Mouse (Mus musculus): Measurements from ENCODE around the gene Slc39a9. TPM values are rescaled to one million over a fixed set of nuclear protein-coding genes. Genes with fewer than 3 reads are reported as not detected.

Slc39a9 gene
- polyA plus RNA-seq, 1 experiment from 2014 or later: 10.7 TPM

GRCm38 (mm10) chr12:80662322-80662721 is 18.6 kb downstream of the Slc39a9 start:
- Histone ChIP-seq H3K9me3 (ENCODE audit: low read length) (no peaks in the 10 kb centered on the region), H3K4me3 (ENCODE audit: low read depth, low read length) (no peak overlapping the region), H3K4me2 (ENCODE audit: low read depth, low read length) (no peak overlapping the region), H3K36me3 (replicated peaks; ENCODE audit: insufficient read depth, low read length) (peaks cover 16% of the 10 kb centered on the region), H3K9ac (replicated peaks) (no peak overlapping the region), H3K27me3 (ENCODE audit: insufficient read depth, low read length) (no peaks in the 10 kb centered on the region), H3K27ac (ENCODE audit: low read depth) (no peak overlapping the region), H3K4me1 (ENCODE audit: insufficient read depth) (peaks cover 25% of the 10 kb centered on the region)
- ATAC-seq (no peak), DNase-seq (no peak)
- TF ChIP-seq EP300 (IDR thresholded peaks at IDR 0.05; ENCODE audit: low read depth) (no peak), CTCF (IDR thresholded peaks at IDR 0.05; ENCODE audit: low read depth) (no peak)
- WGBS (ENCODE audit: insufficient replicate concordance): 86% methylated on average over 10 of the region's 10 CpGs

DNA sequence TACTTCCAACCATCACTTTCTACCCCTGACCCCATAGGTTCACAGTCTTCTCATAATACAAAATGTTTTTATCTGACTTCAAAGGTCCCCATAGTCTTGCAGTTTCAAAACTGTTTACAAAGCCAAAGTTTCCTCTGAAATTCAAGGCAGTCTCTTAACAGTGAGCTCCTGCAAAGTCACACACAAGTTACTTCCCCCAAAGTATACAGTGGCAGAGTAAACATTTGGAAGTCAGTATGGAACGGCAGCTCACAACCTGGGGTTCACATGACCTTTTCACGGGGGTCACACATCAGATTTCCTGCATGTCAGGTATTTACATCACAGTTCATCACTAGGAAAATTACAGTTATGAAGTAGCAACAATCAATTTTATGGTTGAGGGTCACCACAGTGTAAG is 20.3 kb downstream of the Slc39a9 start:
- ATAC-seq (peak; percentile 40; the same call in 1 of the 2 replicates), DNase-seq (no peak)
- Histone ChIP-seq H3K4me3 (ENCODE audit: low read depth, low read length) (no peak overlapping the region), H3K27ac (ENCODE audit: low read depth) (peak overlapping the region; percentile 29), H3K9me3 (ENCODE audit: low read length) (no peaks in the 10 kb centered on the region), H3K36me3 (replicated peaks; ENCODE audit: insufficient read depth, low read length) (peaks cover 22% of the 10 kb centered on the region), H3K27me3 (ENCODE audit: insufficient read depth, low read length) (no peaks in the 10 kb centered on the region), H3K9ac (replicated peaks) (no peak overlapping the region), H3K4me2 (ENCODE audit: low read depth, low read length) (no peak overlapping the region), H3K4me1 (ENCODE audit: insufficient read depth) (peaks cover 20% of the 10 kb centered on the region)
- WGBS (ENCODE audit: insufficient replicate concordance): 59% methylated on average over 2 of the region's 2 CpGs
- TF ChIP-seq CTCF (IDR thresholded peaks at IDR 0.05; ENCODE audit: low read depth) (no peak), EP300 (IDR thresholded peaks at IDR 0.05; ENCODE audit: low read depth) (0 out of 2 replicates have a peak, but pooled peaks have one; percentile 23)

- Histone ChIP-seq H3K27me3 (ENCODE audit: insufficient read depth, low read length) (no peaks in the 10 kb centered on the region), H3K36me3 (replicated peaks; ENCODE audit: insufficient read depth, low read length) (peaks cover 34% of the 10 kb centered on the region), H3K27ac (ENCODE audit: low read depth) (no peak overlapping the region), H3K9ac (replicated peaks) (no peak overlapping the region), H3K4me3 (ENCODE audit: low read depth, low read length) (no peak overlapping the region), H3K4me2 (ENCODE audit: low read depth, low read length) (no peak overlapping the region), H3K9me3 (ENCODE audit: low read length) (no peaks in the 10 kb centered on the region), H3K4me1 (ENCODE audit: insufficient read depth) (peaks cover 11% of the 10 kb centered on the region; the same call in 1 of the 2 replicates)
- DNase-seq (no peak), ATAC-seq (no peak)
- peak; percentile 40; the same call in 1 of the 2 replicates for TF ChIP-seq EP300 (IDR thresholded peaks at IDR 0.05; ENCODE audit: low read depth)
- no peak for TF ChIP-seq CTCF (IDR thresholded peaks at IDR 0.05; ENCODE audit: low read depth)
- WGBS (ENCODE audit: insufficient replicate concordance): 56% methylated on average over 2 of the region's 2 CpGs
These were observed 24.7 kb downstream of the Slc39a9 start for GRCm38 (mm10) chr12:80668391-80668790.

DNA sequence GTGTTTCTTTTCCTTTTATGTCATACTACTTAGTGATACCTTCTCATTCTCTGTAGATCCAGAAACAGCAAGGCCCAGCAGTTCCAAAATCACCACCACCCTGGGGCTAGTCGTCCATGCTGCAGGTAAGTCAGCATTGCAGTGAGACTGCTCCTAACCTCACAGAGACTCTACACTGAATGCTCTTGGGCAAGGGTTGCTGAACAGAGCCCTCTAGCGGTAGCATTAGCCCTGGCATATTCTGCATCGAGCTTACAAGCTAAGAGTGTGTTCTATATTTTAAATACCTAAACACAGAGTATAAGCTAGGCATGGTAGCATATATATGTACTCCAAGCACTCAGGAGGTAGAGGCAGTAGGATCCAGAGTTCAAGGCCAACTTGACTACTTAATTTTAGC is 29.5 kb downstream of the Slc39a9 start:
- no peaks in the 10 kb centered on the region for H3K9me3 ChIP-seq (ENCODE audit: low read length)
- ATAC-seq (peak; percentile 44; the same call in 1 of the 2 replicates), DNase-seq (peak; percentile 68)
- peaks cover 41% of the 10 kb centered on the region for H3K36me3 ChIP-seq (replicated peaks; ENCODE audit: insufficient read depth, low read length)
- H3K27ac ChIP-seq (ENCODE audit: low read depth): no peak overlapping the region
- no peaks in the 10 kb centered on the region for H3K4me1 ChIP-seq (ENCODE audit: insufficient read depth)
- H3K27me3 ChIP-seq (ENCODE audit: insufficient read depth, low read length): no peaks in the 10 kb centered on the region
- H3K9ac ChIP-seq (replicated peaks): no peak overlapping the region
- no peak overlapping the region for H3K4me3 ChIP-seq (ENCODE audit: low read depth, low read length)
- WGBS (ENCODE audit: insufficient replicate concordance): 13% methylated on average over 3 of the region's 3 CpGs
- H3K4me2 ChIP-seq (ENCODE audit: low read depth, low read length): no peak overlapping the region
- TF ChIP-seq EP300 (IDR thresholded peaks at IDR 0.05; ENCODE audit: low read depth): no peak
- peak; percentile 90 for TF ChIP-seq CTCF (IDR thresholded peaks at IDR 0.05; ENCODE audit: low read depth)

DNA sequence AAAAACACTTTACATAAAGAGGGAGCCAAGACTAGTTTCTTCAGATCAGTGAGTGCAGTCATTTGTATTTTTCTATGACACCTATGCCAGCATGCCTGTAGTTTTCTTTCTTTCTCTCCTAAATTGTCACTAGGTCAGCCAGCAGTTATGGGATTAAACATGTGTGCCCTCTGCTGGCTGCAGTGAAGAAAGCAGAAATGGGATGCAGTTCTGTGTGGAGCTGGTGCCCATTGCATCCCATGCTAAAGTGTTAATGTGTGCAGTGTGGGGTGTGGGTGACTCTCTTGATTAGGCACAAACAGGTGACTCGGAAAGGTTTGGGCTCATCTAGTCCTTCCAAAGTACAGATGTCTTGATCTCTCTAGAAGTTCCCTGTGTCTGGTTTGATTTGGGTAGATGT is 37.7 kb downstream of the Slc39a9 start:
- ATAC-seq: no peak
- Histone ChIP-seq H3K4me3 (ENCODE audit: low read depth, low read length) (no peak overlapping the region), H3K9ac (replicated peaks) (no peak overlapping the region), H3K27ac (ENCODE audit: low read depth) (no peak overlapping the region), H3K27me3 (ENCODE audit: insufficient read depth, low read length) (no peaks in the 10 kb centered on the region), H3K9me3 (ENCODE audit: low read length) (no peaks in the 10 kb centered on the region), H3K4me1 (ENCODE audit: insufficient read depth) (no peaks in the 10 kb centered on the region), H3K4me2 (ENCODE audit: low read depth, low read length) (no peak overlapping the region), H3K36me3 (replicated peaks; ENCODE audit: insufficient read depth, low read length) (peaks cover 15% of the 10 kb centered on the region)
- no peak for DNase-seq
- peak; percentile 76 for TF ChIP-seq CTCF (IDR thresholded peaks at IDR 0.05; ENCODE audit: low read depth)
- TF ChIP-seq EP300 (IDR thresholded peaks at IDR 0.05; ENCODE audit: low read depth): no peak
- 70% methylated on average over 1 of the region's 1 CpGs for WGBS (ENCODE audit: insufficient replicate concordance)

DNA sequence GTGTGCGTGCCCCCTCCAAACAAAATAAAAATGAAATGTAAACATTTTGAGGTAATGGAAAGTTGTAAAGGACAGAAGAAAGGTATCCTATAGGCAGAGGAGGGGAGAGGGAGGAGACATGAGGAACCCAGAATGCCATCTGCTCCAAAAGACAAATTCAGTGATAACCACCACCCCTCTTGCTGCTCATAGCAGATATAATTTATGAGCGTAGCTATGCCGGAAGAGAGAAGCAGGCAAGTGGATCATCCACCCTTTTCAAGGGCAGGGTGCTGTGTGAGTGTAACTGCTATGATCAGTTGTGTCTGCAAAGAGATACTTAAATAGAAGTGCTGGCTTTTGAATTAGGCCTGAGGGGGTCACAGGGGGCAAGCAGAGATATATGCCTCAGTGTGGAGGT is 39.9 kb downstream of the Slc39a9 start:
- WGBS (ENCODE audit: insufficient replicate concordance): 79% methylated on average over 3 of the region's 3 CpGs
- H3K9me3 ChIP-seq (ENCODE audit: low read length): no peaks in the 10 kb centered on the region
- no peak overlapping the region for H3K27ac ChIP-seq (ENCODE audit: low read depth)
- H3K27me3 ChIP-seq (ENCODE audit: insufficient read depth, low read length): no peaks in the 10 kb centered on the region
- no peak overlapping the region for H3K4me2 ChIP-seq (ENCODE audit: low read depth, low read length)
- H3K4me3 ChIP-seq (ENCODE audit: low read depth, low read length): no peak overlapping the region
- ATAC-seq: no peak; the same call in 1 of the 2 replicates
- no peak overlapping the region for H3K9ac ChIP-seq (replicated peaks)
- H3K4me1 ChIP-seq (ENCODE audit: insufficient read depth): no peaks in the 10 kb centered on the region
- H3K36me3 ChIP-seq (replicated peaks; ENCODE audit: insufficient read depth, low read length): peaks cover 11% of the 10 kb centered on the region; the same call in 1 of the 2 replicates
- DNase-seq: no peak
- TF ChIP-seq EP300 (IDR thresholded peaks at IDR 0.05; ENCODE audit: low read depth) (no peak), CTCF (IDR thresholded peaks at IDR 0.05; ENCODE audit: low read depth) (no peak)
